Mouse (Mus musculus): ENCODE measurements around the gene Slc10a1.
"Not testable (repeated sequence)": the region's sequence is repeated elsewhere in the genome, so short reads cannot be mapped to it uniquely, and the experiment has no call there.

Gene Slc10a1

DNA sequence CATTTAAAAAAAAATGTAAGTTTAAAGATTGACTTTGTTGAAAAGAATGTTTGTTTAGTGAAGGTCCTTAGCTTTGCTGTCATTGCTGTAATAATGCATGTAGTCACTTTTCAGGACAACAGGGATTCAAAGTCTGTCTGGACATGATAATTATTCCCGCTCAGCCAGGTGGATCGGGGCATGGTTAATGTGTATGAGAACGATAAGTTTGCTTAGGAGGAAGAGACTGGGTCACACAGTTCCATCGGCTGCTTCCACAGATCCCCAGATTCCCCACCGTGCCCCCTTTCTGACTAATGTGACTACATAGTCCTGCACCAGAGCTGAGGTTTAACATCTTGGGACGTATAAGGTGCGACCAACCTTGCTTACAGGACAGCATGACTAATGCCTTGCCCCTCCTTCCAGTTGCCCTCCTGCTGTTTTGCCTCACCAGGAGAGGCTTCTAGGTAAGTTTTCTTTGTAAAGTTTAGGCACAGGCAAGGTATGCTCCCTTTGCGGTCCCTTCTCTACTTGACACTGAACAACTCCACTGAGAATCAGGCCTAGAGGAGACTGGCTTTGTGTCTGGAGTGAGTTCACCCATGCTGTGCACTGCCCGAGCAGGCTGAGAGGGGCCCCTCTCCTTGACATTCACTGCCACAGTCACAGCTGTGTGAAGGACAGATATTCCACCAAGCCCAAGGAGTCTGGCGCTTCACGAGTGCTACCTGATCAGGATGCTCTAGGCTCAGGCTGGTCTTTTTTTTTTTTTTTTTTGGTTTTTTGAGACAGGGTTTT lies 2.3 kb downstream of the Slc10a1 start:
- DNase-seq (ENCODE audit: low read depth, low spot score): no peak

DNA sequence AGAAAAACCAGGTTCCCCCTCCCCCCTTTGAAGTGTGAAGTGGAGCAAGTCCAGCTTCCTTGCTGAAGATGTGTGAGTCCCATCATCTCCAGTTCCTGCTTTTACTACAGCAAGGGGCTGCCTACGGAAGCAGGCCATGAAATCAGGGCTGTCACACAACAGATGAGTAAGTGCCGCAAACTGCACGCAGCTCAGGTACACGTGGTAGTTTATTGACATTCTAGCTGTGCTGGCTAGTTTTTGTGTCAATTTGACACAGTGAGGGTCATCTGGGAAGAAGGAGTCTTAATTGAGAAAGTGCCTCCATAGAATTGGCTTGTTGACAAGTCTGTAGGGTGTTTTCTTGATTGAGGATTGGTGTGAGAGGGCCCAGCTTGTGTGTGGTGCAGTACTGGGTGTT lies 5.9 kb downstream of the Slc10a1 start:
- DNase-seq (ENCODE audit: low read depth, low spot score): no peak

DNA sequence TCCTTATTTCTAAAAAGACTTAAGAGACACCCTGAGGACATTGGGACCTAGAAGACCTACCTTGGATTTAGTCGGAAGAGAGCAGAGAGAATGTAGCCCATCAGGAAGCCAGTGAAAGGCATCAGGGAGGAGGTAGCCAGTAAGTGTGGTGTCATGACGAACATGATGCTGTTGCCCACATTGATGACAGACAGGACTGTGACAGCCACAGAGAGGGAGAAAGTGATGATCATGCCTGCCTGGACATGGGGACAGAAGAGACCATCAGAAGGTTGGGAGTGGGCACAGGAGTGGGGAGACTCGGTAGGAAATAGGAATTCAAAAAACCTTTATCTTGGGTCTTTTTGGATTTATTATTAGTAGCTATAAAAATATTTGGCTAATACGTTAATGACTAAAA lies 10.5 kb downstream of the Slc10a1 start:
- DNase-seq (ENCODE audit: low read depth, low spot score): no peak

DNA sequence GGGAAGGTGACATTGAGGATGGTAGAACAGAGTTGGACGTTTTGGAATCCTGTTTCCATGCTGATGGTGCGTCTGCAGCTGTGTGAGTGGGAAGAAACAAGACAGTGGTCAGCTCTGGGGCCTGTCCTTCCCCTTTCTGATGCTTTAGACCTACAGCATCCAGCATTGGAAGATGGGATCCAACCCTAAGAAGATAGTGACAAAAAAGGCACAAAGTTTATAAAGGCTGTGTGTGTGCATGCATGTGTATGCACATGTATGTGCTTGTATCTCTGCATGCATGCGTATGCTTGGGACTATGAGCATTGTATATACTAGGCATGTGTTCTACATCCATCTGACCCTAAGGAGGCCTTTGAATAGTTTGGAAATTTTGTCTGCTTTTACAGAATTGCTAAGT lies 12.5 kb downstream of the Slc10a1 start:
- no peak for DNase-seq (ENCODE audit: low read depth, low spot score)

DNA sequence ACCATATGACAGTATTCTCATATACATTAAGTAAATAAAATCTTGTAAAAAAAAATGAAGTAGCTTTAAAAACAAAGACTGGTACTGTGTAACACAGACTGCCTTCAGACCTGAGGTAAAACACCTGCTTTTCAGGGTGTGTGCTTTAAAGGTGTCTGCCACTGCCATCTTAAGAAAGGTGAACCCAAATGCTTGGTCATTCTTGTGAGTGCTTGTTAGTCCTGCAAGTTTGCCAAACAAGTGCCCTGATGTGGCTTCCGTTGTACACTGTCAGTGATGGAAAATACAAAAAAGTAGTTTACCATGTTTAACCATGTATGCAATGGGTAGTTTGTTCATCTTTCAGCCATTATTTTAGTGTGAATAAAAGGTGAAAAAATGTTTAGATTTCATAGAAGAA lies 16.0 kb downstream of the Slc10a1 start:
- no peak for DNase-seq (ENCODE audit: low read depth, low spot score)

DNA sequence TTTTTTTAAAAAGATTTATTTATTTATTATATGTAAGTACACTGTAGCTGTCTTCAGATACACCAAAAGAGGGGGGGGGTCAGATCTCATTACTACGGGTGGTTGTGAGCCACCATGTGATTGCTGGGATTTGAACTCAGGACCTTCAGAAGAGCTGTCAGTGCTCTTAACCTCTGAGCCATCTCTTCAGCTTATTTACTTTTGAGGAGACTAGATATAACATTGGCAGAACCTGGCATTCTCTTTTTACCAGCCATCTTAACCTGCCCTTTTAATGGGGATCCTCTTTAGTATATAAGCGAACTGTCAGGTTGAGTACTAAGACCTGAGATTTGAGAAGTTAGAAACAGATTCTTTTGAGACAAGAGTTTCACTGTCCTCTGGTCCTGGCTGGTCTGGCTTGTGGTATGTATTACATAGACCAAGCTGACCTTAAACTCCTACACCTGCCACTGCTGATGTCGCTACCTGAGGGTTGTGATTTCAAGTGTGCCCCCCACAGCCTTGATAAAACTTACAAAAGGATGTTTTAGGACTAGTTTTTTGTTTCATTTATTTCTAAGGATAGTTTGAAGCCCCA lies 16.8 kb downstream of the Slc10a1 start:
- no peak for DNase-seq (ENCODE audit: low read depth, low spot score)

DNA sequence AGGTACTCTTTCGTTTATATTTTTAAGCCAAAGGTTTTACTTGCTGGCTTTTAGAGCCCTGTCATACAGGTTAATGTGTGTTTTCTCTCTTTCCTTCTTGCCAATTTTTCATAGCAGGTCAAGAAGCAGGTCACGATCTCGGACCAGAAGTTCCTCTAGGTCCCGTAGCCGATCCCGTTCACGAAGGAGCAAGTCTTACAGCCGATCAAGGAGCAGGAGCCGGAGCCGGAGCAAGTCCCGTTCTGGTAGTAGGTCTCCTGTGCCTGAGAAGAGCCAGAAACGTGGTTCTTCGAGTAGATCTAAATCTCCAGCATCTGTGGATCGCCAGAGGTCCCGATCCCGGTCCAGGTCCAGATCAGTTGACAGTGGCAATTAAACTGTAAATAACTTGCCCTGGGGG lies 18.9 kb downstream of the Slc10a1 start:
- DNase-seq (ENCODE audit: low read depth, low spot score): not testable (repeated sequence)

DNA sequence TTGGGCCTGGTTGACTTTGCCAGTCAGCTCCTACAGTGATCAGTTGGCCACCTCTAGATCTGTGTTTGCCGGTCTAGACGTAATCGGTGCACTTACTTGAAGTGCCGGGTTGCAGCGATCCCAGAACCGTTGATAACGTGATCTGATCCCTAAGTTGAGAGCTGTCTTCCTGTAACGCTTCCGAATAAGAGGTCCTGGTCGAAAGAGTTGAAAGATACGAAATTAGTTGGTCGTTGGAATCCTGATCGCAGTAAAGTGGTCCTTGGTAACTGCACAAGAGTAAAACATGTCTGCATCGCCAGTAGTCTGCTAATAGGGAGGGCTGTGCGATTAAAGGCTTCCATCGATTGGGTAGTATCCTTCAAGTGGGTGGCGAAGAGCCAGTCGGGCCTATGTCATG lies 20.3 kb downstream of the Slc10a1 start:
- DNase-seq (ENCODE audit: low read depth, low spot score): no peak

DNA sequence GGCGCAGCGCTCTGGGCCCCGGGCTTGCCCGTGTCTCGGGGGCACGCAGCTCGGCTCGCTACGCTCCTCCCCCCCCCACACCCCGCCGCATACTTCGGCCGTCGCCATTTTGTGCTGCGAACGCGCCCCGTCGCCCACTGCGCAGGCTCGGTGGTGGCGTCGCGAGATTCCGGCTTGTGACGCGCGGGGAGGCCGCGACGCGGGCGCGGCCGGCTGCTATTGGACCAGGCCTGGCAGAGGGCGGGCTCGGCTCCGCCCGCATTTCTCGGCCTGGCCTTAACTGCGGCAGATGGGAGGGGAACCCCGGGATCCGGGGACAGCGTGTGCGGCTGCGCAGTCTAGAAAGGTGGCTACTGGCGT lies 22.5 kb downstream of the Slc10a1 start:
- DNase-seq (ENCODE audit: low read depth, low spot score): peak; percentile 90

DNA sequence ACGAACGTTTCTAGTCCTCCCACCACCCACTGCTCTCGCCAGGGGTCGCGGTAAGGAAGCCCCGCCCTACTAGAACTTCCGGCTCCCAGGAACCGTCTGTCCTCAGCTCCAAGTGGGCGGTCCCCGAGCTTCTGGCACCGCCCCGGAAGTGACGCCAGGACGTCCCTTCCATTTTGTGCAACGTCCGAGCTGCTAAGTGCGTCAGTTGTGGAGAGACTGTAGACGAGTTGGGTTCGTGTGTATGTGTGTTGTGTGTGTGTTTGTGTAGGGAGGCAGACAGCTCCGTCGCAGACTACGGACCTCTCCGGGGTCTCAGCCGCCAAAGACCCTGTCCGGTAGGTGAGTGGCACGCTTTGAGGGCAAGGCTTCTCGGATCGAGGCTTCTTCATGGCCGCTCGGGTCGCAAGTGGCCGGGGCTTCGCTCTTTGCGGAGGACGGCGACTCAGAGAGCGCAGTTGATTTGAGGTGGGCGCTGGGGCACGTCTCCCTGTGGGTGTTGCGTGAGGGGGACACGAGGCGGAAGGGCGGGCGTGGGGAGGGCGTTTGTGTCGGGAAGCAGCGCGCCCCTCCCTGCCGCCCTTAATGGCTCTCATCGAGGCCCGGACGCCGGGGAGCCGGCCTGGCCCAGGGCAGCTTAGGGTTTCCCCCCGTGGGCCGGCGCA lies 23.0 kb downstream of the Slc10a1 start, which contains the start of gene Srsf5:
TSS of gene Srsf5 (plus strand) at position 171 of the 662 bp plus-strand sequence.
- DNase-seq (ENCODE audit: low read depth, low spot score): peak; percentile 95

DNA sequence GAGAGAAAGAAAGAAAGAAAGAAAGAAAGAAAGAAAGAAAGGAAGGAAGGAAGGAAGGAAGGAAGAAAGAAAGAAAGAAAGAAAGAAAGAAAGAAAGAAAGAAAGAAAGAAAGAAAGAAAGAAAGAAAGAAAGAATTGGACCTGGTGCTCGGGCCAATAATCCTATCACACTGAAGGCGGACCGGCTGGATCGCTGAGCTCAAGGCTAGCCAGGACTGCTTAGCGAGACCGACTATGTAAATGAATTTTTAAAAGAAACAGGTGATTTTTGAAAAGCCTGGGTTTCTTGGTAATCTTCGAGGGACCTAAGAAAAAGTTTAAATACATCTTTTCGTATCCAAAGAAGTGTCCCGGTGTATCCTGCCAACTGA lies 23.6 kb downstream of the Slc10a1 start:
- not testable (repeated sequence) for DNase-seq (ENCODE audit: low read depth, low spot score)

DNA sequence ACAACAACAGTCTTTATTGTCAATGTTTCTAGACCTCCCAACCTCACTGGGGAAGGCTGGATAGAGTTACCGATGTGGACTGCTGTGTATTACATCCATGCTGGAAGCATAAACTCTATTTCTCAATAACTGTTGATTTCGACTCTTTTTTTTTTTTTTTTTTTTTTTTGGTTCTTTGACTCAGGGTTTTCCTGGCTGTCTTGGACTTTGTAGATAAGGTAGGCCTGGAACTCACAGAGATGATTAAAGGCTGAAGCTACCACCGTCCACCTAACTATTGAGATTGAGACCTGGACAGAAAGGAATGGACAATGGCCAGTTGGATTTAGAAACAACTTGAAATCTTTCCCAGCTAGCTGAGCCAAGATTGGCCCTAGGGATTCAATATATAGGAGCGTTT lies 24.3 kb downstream of the Slc10a1 start:
- DNase-seq (ENCODE audit: low read depth, low spot score): no peak

DNA sequence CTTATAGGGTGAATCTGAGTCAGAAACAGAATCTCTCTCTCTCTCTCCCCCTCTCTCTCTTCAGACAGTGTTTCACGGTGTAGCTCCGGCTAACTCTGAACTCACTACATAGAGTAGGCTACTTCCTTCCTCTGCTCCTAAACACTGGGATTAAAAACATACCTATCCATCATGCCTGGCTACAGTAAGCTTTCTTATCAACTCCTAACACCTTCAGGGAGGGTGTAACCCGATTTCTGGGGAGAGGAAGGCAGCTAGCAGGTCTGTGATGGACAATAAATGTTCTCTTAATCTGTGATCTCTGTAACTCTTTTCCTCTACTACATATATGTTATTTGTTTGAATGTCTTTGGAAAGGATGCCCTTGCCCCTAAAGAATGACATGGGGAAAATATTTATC lies 25.1 kb downstream of the Slc10a1 start:
- no peak for DNase-seq (ENCODE audit: low read depth, low spot score)

DNA sequence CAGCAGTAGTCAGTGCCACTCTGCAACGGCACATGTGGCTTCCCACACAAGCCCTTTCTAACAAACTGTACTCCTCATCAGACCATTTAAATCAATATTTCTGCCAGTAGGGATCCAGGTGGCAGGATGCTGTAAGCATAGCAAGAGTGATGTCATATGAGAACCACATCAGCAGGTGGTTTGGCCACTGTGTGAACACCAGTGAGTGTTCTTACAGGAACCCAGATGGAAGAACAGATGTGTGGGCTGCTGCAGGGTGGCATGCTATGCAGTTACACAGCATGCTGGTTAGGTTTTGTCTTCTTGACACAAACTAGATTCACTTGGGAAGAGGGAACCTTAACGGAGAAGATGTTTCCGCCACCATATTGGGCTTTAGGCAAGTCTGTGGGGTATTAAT lies 26.6 kb downstream of the Slc10a1 start:
- DNase-seq (ENCODE audit: low read depth, low spot score): no peak

DNA sequence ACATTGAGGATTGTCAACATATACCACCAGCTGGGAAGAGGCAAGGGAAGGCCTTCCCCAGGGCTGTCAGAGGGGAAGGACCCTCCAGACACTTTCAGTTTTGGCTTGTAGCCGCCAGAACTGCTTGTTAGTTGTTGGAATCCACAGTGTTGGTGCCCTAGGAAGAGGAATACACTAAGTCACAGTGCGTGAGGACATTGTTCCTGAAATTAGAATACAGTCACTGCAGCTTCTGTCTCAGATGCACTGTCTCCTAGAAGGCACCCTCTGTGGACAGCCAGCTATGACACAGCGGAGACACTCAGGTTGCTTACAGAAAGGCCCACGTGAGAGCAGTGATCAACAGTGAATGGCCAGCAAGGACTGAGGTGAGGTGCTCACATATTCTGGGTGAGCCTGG lies 29.3 kb downstream of the Slc10a1 start:
- DNase-seq (ENCODE audit: low read depth, low spot score): no peak

DNA sequence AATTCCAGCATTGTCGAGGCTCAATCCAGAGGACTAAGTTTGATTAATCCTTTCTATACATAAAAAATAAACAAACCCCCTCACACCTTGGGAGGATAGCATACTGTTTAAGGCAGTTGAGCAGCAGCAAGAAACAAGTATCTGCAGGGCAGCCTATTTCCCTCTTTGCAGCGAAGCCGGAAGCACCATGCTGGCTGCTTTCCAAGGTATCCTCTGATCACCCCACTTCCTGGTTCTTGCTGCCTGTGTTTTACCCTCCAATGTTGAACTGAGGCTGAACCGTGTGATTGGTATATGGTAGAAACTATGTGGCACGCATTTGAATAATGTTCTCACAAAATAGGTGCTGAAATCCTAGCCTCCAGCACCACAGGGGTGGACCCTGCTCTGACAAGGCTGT lies 29.9 kb downstream of the Slc10a1 start:
- DNase-seq (ENCODE audit: low read depth, low spot score): no peak

DNA sequence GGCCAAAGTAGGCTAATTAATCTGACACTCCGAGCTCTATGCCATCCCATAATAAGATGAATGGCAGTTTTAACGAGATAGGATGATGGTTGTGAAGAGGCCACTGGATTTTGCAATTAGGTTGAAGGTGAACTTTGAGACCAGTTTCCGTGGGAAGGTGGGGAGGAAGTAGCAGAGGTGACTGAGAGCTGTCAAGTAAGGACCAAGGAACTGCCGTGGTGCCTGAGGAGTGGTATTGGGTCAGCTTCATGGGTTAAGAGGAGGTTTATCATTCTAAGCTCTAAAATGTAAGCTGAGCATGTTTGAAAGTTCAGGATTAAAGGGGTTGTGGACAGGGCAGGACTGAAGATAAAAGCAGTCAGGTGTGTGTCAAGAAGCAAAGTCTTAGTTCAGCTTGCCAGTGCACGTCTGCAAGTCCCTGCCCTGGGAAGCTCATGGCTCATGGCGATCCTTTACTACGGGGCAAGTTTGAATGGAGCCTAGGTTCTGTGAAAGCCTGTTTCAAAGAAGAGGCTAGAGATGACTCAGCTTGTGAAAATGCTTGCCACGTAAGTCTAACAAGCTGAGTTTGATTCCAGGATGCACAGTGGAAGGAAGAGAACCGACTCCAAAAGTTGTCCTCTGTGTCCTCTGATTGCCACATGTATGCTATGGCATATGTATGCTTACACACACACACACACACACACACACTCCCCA lies 31.0 kb downstream of the Slc10a1 start:
- DNase-seq (ENCODE audit: low read depth, low spot score): no peak

DNA sequence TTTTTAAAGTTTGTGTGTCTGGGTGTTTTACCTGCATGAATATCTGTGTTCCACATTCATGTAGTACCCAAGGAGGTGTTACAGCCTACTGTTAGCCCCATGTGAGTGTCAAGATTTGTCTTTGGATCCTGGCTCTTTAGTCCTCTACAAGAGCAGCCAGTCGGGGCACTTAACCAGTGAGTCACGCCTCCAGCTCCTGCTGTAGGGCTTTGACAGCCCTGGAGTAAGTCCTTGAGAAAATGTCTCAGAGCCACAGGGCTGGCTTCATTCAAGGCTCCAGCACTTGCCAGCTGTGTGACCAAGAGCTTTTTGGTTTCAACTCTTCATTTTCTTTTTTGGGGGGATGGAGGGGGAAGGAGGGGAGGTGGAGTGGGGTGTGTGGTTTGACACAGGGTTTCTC lies 31.8 kb downstream of the Slc10a1 start:
- no peak for DNase-seq (ENCODE audit: low read depth, low spot score)

DNA sequence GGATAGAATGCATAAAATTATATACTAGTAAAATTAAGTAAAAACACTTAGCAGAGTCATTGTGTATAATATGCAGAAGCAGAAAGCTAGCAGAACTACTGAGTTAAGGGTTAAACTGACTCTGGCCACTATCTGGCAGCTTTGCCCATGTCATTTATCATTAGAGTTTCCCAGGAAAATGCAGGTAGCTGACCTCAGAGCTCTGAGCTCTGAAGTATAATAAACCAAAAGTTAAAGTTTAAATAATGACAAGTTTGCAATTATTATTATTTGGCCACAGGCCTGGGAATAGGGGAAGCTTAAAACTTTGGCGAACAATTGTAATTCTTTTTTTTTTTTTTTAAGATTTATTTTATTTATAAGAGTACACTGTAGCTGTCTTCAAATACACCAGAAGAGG lies 35.6 kb downstream of the Slc10a1 start:
- no peak for DNase-seq (ENCODE audit: low read depth, low spot score)

DNA sequence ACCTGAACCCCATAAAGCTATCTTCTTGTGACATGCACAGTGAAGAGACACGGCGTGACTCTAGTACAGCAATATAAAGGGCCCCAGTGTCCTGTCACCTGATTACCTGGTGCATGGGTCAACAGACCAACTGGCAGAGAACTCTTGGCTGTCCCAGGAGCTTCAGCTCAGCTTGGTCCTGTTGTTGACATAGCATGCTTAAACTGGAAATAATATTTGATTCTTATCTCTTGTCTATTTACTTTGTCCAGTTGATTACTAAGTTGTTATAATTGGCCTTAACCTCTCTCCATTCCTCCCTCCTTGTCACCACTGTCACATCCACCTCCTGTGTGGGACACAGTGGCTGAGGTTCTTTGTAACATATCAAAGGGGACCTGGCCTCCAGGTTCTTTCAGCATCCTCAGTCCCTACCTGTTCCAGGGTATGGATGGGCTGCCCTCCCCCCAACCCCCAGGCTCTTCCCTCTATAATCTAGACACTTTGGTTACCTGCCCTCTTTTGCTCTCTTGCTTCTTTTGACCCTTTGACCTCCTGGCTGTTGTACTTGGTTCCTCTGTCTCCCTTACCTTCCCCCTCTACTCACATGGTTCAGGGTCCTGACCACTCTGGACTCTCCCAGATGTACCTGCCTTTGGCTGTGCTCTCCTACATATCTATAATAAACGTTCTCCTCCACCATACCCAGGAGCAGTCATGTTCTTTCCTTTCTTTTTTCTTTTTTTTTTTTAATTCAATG lies 36.9 kb downstream of the Slc10a1 start:
- no peak for DNase-seq (ENCODE audit: low read depth, low spot score)

DNA sequence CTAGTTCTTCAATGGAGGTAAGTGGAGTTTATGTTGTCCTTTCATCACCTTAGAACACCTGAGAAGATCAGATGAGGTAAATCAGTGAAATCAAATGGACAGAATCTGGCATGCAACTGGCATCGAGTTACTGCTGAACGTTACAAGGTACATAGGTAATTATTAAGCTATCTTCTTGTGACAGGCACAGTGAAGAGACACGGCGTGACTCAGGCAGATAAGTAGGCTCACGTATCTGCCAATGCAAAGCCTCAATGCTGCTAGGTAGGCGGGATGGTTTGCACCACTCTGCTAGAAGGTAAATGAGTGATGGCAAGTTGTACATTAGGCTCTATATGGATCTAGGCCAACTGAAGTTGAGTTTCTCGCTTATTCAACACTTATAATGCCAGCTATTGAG lies 38.4 kb downstream of the Slc10a1 start:
- no peak for DNase-seq (ENCODE audit: low read depth, low spot score)

DNA sequence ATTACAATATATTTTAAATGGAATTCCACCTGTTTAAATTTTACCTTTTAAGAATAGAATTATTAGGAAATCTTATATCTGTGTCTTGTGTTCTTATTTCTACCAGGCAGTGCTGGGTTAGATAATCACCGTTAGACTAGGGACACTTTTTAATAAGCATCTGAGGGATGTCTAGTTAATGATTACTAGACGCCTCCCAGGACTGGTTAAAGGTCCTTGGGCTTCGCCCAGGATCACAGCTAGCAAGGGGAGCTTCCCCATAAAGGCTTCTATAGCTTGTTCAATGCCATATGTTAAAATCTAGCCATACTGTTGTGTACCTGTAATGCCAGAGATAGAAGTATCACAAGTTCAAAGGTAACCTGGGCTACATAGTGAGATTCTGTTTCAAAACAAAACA lies 39.6 kb downstream of the Slc10a1 start:
- no peak for DNase-seq (ENCODE audit: low read depth, low spot score)
